10 mouse cellular contexts compared by ENCODE assay signal in genomic region chr15:103027266-103028235, GRCm38 (mm10). TPM values are rescaled to one million over a fixed set of nuclear protein-coding genes. Genes with fewer than 3 reads are reported as not detected.
DNase-seq lines count a peak whose midpoint lies in the region; ATAC-seq and TF ChIP-seq lines count a peak whose summit lies in the region.
"Had no signal": no experiment of that assay in that cellular context is flagged by ENCODE, and none has a peak within 500 bp of the region (broad histone marks: within the 10 kb centered on the region; RNA-seq: fewer than 3 reads in every experiment).

No protein-coding gene starts in this region.

- H3K4me1 ChIP-seq in lung, embryonic 14.5 days (ENCODE audit: insufficient read depth) = no peaks in the 10 kb centered on the region
- peaks cover 3% of the 10 kb centered on the region for H3K4me1 ChIP-seq in embryonic fibroblast, embryonic 13.5 days (ENCODE audit: control insufficient read depth, insufficient read depth, low read length)
- H3K4me1 ChIP-seq in intestine, embryonic 16.5 days (ENCODE audit: control insufficient read depth, insufficient read depth, low read length) = peaks cover 2% of the 10 kb centered on the region; the same call in 1 of the 2 replicates
- 0 out of 2 replicates have a peak, but pooled peaks cover 4% of the 10 kb centered on the region for H3K4me1 ChIP-seq in stomach, embryonic 14.5 days (ENCODE audit: control insufficient read depth, insufficient read depth, low read length)
- H3K4me1 ChIP-seq in forebrain, embryonic 13.5 days = no peaks in the 10 kb centered on the region

- no peaks in the 10 kb centered on the region for H3K9me3 ChIP-seq in lung, embryonic 14.5 days (ENCODE audit: low read depth, low read length)
- H3K9me3 ChIP-seq in intestine, embryonic 16.5 days (ENCODE audit: control insufficient read depth, low read length) = no peaks in the 10 kb centered on the region
- H3K9me3 ChIP-seq in stomach, embryonic 14.5 days (ENCODE audit: control insufficient read depth, low read depth, low read length) = no peaks in the 10 kb centered on the region
- H3K9me3 ChIP-seq in forebrain, embryonic 13.5 days (replicated peaks) = no peaks in the 10 kb centered on the region

- 0 out of 2 replicates have a peak, but pooled peaks have one; percentile 3 for TF ChIP-seq POLR2A in embryonic fibroblast, embryonic 13.5 days (IDR thresholded peaks at IDR 0.05; ENCODE audit: low read depth, low read length)

- peak overlapping the region; percentile 35 for H3K4me2 ChIP-seq in lung, embryonic 14.5 days
- peak overlapping the region; percentile 24; the same call in 1 of the 2 replicates for H3K4me2 ChIP-seq in intestine, embryonic 16.5 days (ENCODE audit: low read depth, low read length)
- peak overlapping the region; percentile 34 for H3K4me2 ChIP-seq in stomach, embryonic 14.5 days (replicated peaks; ENCODE audit: low read depth, low read length)
- H3K4me2 ChIP-seq in forebrain, embryonic 13.5 days = no peak overlapping the region

- no peak overlapping the region for H3K9ac ChIP-seq in lung, embryonic 14.5 days
- H3K9ac ChIP-seq in intestine, embryonic 16.5 days (ENCODE audit: low read depth, low read length) = peak overlapping the region; percentile 7; the same call in 1 of the 2 replicates
- peak overlapping the region; percentile 18; the same call in 1 of the 2 replicates for H3K9ac ChIP-seq in stomach, embryonic 14.5 days (replicated peaks; ENCODE audit: low read depth, low read length)
- no peak overlapping the region for H3K9ac ChIP-seq in forebrain, embryonic 13.5 days

- WGBS in lung, embryonic 14.5 days = 8% methylated on average over 43 of the region's 43 CpGs
- 27% methylated on average over 43 of the region's 43 CpGs for WGBS in intestine, embryonic 16.5 days
- WGBS in stomach, embryonic 14.5 days = 17% methylated on average over 43 of the region's 43 CpGs
- WGBS in forebrain, embryonic 13.5 days = under 1% methylated on average over 43 of the region's 43 CpGs

- no peak for TF ChIP-seq CTCF in lung, embryonic 14.5 days (IDR thresholded peaks at IDR 0.05; ENCODE audit: low read depth)
- TF ChIP-seq CTCF in embryonic fibroblast, embryonic 13.5 days (IDR thresholded peaks at IDR 0.05; ENCODE audit: borderline replicate concordance, insufficient read depth, low read length) = no peak

- H3K27me3 ChIP-seq in lung, embryonic 14.5 days (ENCODE audit: insufficient read depth, low read length) = peaks cover 96% of the 10 kb centered on the region
- H3K27me3 ChIP-seq in intestine, embryonic 16.5 days (replicated peaks; ENCODE audit: control insufficient read depth, insufficient read depth, low read length) = peaks cover 52% of the 10 kb centered on the region
- no peaks in the 10 kb centered on the region for H3K27me3 ChIP-seq in stomach, embryonic 14.5 days (ENCODE audit: control insufficient read depth, insufficient read depth, low read length)
- peaks cover 100% of the 10 kb centered on the region for H3K27me3 ChIP-seq in forebrain, embryonic 13.5 days

- no peak for DNase-seq in lung, embryonic 14.5 days
- DNase-seq in lung, postnatal 4 days = no peak
- DNase-seq in B cell, adult 2 months = no peak
- no peak for DNase-seq in ovary, postnatal 10 days (ENCODE audit: low spot score)
- DNase-seq: spleen, adult 18-20 months had no signal

- no peak overlapping the region for H3K27ac ChIP-seq in lung, embryonic 14.5 days (ENCODE audit: low read depth)
- H3K27ac ChIP-seq in embryonic fibroblast, embryonic 13.5 days (ENCODE audit: insufficient read depth, low read length) = peak overlapping the region; percentile 69
- no peak overlapping the region for H3K27ac ChIP-seq in intestine, embryonic 16.5 days (ENCODE audit: low read length)
- no peak overlapping the region for H3K27ac ChIP-seq in stomach, embryonic 14.5 days (ENCODE audit: low read length)
- no peak overlapping the region for H3K27ac ChIP-seq in forebrain, embryonic 13.5 days

- peak overlapping the region; percentile 14 for H3K4me3 ChIP-seq in lung, embryonic 14.5 days (ENCODE audit: low read depth, low read length)
- H3K4me3 ChIP-seq in embryonic fibroblast, embryonic 13.5 days (ENCODE audit: insufficient read depth, low read length) = peak overlapping the region; percentile 29
- no peak overlapping the region for H3K4me3 ChIP-seq in intestine, embryonic 16.5 days (ENCODE audit: low read length)
- H3K4me3 ChIP-seq in stomach, embryonic 14.5 days (ENCODE audit: low read depth, low read length) = peak overlapping the region; percentile 16; the same call in 1 of the 2 replicates
- no peak overlapping the region for H3K4me3 ChIP-seq in forebrain, embryonic 13.5 days

- ATAC-seq in lung, embryonic 14.5 days (ENCODE audit: insufficient read depth) = no peak
- ATAC-seq in intestine, embryonic 16.5 days = no peak
- no peak for ATAC-seq in stomach, embryonic 14.5 days (ENCODE audit: insufficient number of reproducible peaks, insufficient read depth, low FRiP score, low read depth)
- no peak for ATAC-seq in forebrain, embryonic 13.5 days

- no peaks in the 10 kb centered on the region for H3K36me3 ChIP-seq in lung, embryonic 14.5 days (ENCODE audit: insufficient read depth)
- H3K36me3 ChIP-seq in intestine, embryonic 16.5 days (ENCODE audit: control insufficient read depth, insufficient read depth, low read length) = no peaks in the 10 kb centered on the region
- H3K36me3 ChIP-seq in stomach, embryonic 14.5 days (ENCODE audit: control insufficient read depth, insufficient read depth, low read length) = no peaks in the 10 kb centered on the region
- no peaks in the 10 kb centered on the region for H3K36me3 ChIP-seq in forebrain, embryonic 13.5 days (ENCODE audit: poor library complexity, severe bottlenecking)

RNA-seq across cellular contexts. Expression of gene Hoxc4, which starts 8.8 kb away (rescaled TPM):
- 1.5 and 2.1 TPM in 2 replicates for polyA plus RNA-seq in lung, embryonic 14.5 days (2014; fragmentation: Nextera tagmentation; extraction: Ambion mirVana)
- 12.5 and 12.6 TPM in 2 replicates for polyA plus RNA-seq in embryonic fibroblast, embryonic 13.5 days (2011; ENCODE audit: insufficient read length, low read depth, missing spikeins)
- polyA plus RNA-seq in intestine, embryonic 16.5 days (2015; fragmentation: Nextera tagmentation; extraction: Ambion mirVana) = 8.8 and 9.7 TPM in 2 replicates
- polyA plus RNA-seq in stomach, embryonic 14.5 days (2014; fragmentation: Nextera tagmentation; extraction: Ambion mirVana) = 23.4 and 26.5 TPM in 2 replicates
- not detected in 2 replicates for polyA plus RNA-seq in forebrain, embryonic 13.5 days (2015; fragmentation: Nextera tagmentation; extraction: Ambion mirVana)

RNA-seq across cellular contexts. Expression of gene Hoxc6, which starts 29.5 kb away (rescaled TPM):
- not detected in 2 replicates for polyA plus RNA-seq in lung, embryonic 14.5 days (2014; fragmentation: Nextera tagmentation; extraction: Ambion mirVana)
- 42.6 and 61.8 TPM in 2 replicates for polyA plus RNA-seq in embryonic fibroblast, embryonic 13.5 days (2011; ENCODE audit: insufficient read length, low read depth, missing spikeins)
- polyA plus RNA-seq in intestine, embryonic 16.5 days (2015; fragmentation: Nextera tagmentation; extraction: Ambion mirVana) = 3.2 and 4.0 TPM in 2 replicates
- 4.8 and 5.5 TPM in 2 replicates for polyA plus RNA-seq in stomach, embryonic 14.5 days (2014; fragmentation: Nextera tagmentation; extraction: Ambion mirVana)
- not detected in 2 replicates for polyA plus RNA-seq in forebrain, embryonic 13.5 days (2015; fragmentation: Nextera tagmentation; extraction: Ambion mirVana)
- polyA plus RNA-seq: liver, embryonic 16.5 days had no signal

RNA-seq across cellular contexts. Expression of gene Hoxc8, which starts 37.1 kb away (rescaled TPM):
- not detected in 2 replicates for polyA plus RNA-seq in lung, embryonic 14.5 days (2014; fragmentation: Nextera tagmentation; extraction: Ambion mirVana)
- 28.5 and 45.5 TPM in 2 replicates for polyA plus RNA-seq in embryonic fibroblast, embryonic 13.5 days (2011; ENCODE audit: insufficient read length, low read depth, missing spikeins)
- 4.5 and 4.9 TPM in 2 replicates for polyA plus RNA-seq in intestine, embryonic 16.5 days (2015; fragmentation: Nextera tagmentation; extraction: Ambion mirVana)
- polyA plus RNA-seq in stomach, embryonic 14.5 days (2014; fragmentation: Nextera tagmentation; extraction: Ambion mirVana) = 1.0 and 1.1 TPM in 2 replicates
- polyA plus RNA-seq in forebrain, embryonic 13.5 days (2015; fragmentation: Nextera tagmentation; extraction: Ambion mirVana) = not detected in 2 replicates
- polyA plus RNA-seq: liver, embryonic 16.5 days had no signal

RNA-seq across cellular contexts. Expression of gene Hoxc9, which starts 51.3 kb away (rescaled TPM):
- not detected in 2 replicates for polyA plus RNA-seq in lung, embryonic 14.5 days (2014; fragmentation: Nextera tagmentation; extraction: Ambion mirVana)
- 4.9 and 6.2 TPM in 2 replicates for polyA plus RNA-seq in embryonic fibroblast, embryonic 13.5 days (2011; ENCODE audit: insufficient read length, low read depth, missing spikeins)
- 0.49 and 0.76 TPM in 2 replicates for polyA plus RNA-seq in intestine, embryonic 16.5 days (2015; fragmentation: Nextera tagmentation; extraction: Ambion mirVana)
- polyA plus RNA-seq in stomach, embryonic 14.5 days (2014; fragmentation: Nextera tagmentation; extraction: Ambion mirVana) = not detected in 2 replicates
- not detected in 2 replicates for polyA plus RNA-seq in forebrain, embryonic 13.5 days (2015; fragmentation: Nextera tagmentation; extraction: Ambion mirVana)
- polyA plus RNA-seq: liver, embryonic 16.5 days had no signal

Comparison
In these comparisons a context has a peak if more than half of its experiments do, and no peak if none do; other contexts are left out.
1. H3K4me3 ChIP-seq: peak in lung, embryonic 14.5 days (single experiment), embryonic fibroblast, embryonic 13.5 days (single experiment) and stomach, embryonic 14.5 days (single experiment); none in intestine, embryonic 16.5 days (single experiment) and forebrain, embryonic 13.5 days (single experiment).
2. H3K9ac ChIP-seq: peak in intestine, embryonic 16.5 days (single experiment) and stomach, embryonic 14.5 days (single experiment); none in lung, embryonic 14.5 days (single experiment) and forebrain, embryonic 13.5 days (single experiment).